Mouse (Mus musculus) forebrain, embryonic 14.5 days (tissue): ENCODE data around the gene Cela3b. TPM values are rescaled to one million over a fixed set of nuclear protein-coding genes. Genes with fewer than 3 reads are reported as not detected.
A peak's percentile ranks its signal among the peaks of the same experiment; 100 is the strongest.

Experiments
- ATAC-seq: fragments of 200-750 bp; cut with Nextera tagmentation; 2 replicates; pipeline ENCODE4 v1.8.0; 2017; ENCODE audit warnings: mild to moderate bottlenecking, moderate library complexity
- DNase-seq: peaks from one replicate; pipeline ENCODE4 v3.0.0-alpha.2; 2015; ENCODE audit warnings: low spot score
- H3K27ac ChIP-seq: fragments of 300-500 bp; sonication (generic); 2 replicates; pipeline ENCODE4 v1.5.1; 2014; ENCODE audit warnings: low read depth, mild to moderate bottlenecking, control low read depth, low read length, moderate library complexity
- H3K27me3 ChIP-seq: fragments of 300-500 bp; sonication (generic); replicated peaks from 2 replicates; pipeline ENCODE4 v1.6.1; 2014; ENCODE audit warnings: low read length, control low read depth, mixed read lengths; ENCODE audit not compliant: control insufficient read depth, insufficient read depth
- H3K36me3 ChIP-seq: fragments of 300-500 bp; sonication (generic); 2 replicates; pipeline ENCODE4 v1.6.1; 2014; ENCODE audit warnings: low read length, control low read depth; ENCODE audit not compliant: control insufficient read depth, insufficient read depth
- H3K4me1 ChIP-seq: fragments of 300-500 bp; sonication (generic); 2 replicates; pipeline ENCODE4 v1.6.1; 2014; ENCODE audit warnings: antibody characterized with exemption, low read length, control low read depth; ENCODE audit not compliant: control insufficient read depth, insufficient read depth
- H3K4me2 ChIP-seq: fragments of 300-500 bp; sonication (generic); 2 replicates; pipeline ENCODE4 v1.6.1; 2014; ENCODE audit warnings: mild to moderate bottlenecking, control low read depth, low read length
- H3K4me3 ChIP-seq: fragments of 300-500 bp; sonication (generic); 2 replicates; pipeline ENCODE4 v1.5.1; 2014; ENCODE audit warnings: low read depth, low read length, control low read depth
- H3K9ac ChIP-seq: fragments of 300-500 bp; sonication (generic); 2 replicates; pipeline ENCODE4 v1.6.1; 2014; ENCODE audit warnings: mild to moderate bottlenecking, low read length, control low read depth, moderate library complexity
- H3K9me3 ChIP-seq: fragments of 300-500 bp; sonication (generic); replicated peaks from 2 replicates; pipeline ENCODE4 v1.6.1; 2016; ENCODE audit warnings: low read length, control low read depth, mixed read lengths; ENCODE audit not compliant: control insufficient read depth
- WGBS: fragments of 180-500 bp; shearing (Covaris S2); extraction: QIAGEN DNeasy Blood & Tissue Kit; methylation state at CpG from one replicate; pipeline ENCODE4 v1.1.7; 2014; 5-methylcytosine and 5-hydroxymethylcytosine counted together
- polyA plus RNA-seq: library from polyadenylated mRNA; unstranded; fragments of >200 nt; fragmentation: Nextera tagmentation; extraction: Ambion mirVana; gene quantifications from 2 replicates; pipeline ENCODE4 v1.2.1, GENCODE M21; 2014

The Cela3b gene
- polyA plus RNA-seq, 1 experiment from 2014 or later: not detected

- no peaks in the 10 kb centered on the region for H3K9me3 ChIP-seq
- ATAC-seq (no peak), DNase-seq (peak; percentile 16)
- no peak overlapping the region for H3K27ac ChIP-seq
- no peaks in the 10 kb centered on the region for H3K36me3 ChIP-seq
- peak overlapping the region; percentile 95 for H3K4me2 ChIP-seq
- peaks cover 8% of the 10 kb centered on the region for H3K4me1 ChIP-seq
- H3K4me3 ChIP-seq: peak overlapping the region; percentile 90
- WGBS: 43% methylated on average over 6 of the region's 6 CpGs
- no peaks in the 10 kb centered on the region for H3K27me3 ChIP-seq
- peak overlapping the region; percentile 88 for H3K9ac ChIP-seq
Measured at GRCm38 (mm10) chr4:137388983-137389382, 41.4 kb downstream of the Cela3b start.

GRCm38 (mm10) chr4:137388059-137388794, 42.1 kb downstream of the Cela3b start:
- H3K9ac ChIP-seq: peak overlapping the region; percentile 88
- H3K4me1 ChIP-seq: peaks cover 8% of the 10 kb centered on the region
- peak overlapping the region; percentile 82 for H3K27ac ChIP-seq
- 1% methylated on average over 46 of the region's 46 CpGs for WGBS
- H3K4me3 ChIP-seq: peak overlapping the region; percentile 90
- H3K9me3 ChIP-seq: no peaks in the 10 kb centered on the region
- ATAC-seq: peak; percentile 97
- peak; percentile 96 for DNase-seq
- no peaks in the 10 kb centered on the region for H3K27me3 ChIP-seq
- peak overlapping the region; percentile 95 for H3K4me2 ChIP-seq
- no peaks in the 10 kb centered on the region for H3K36me3 ChIP-seq

- H3K4me1 ChIP-seq: peaks cover 8% of the 10 kb centered on the region
- DNase-seq (no peak), ATAC-seq (no peak)
- peak overlapping the region; percentile 82 for H3K27ac ChIP-seq
- H3K9me3 ChIP-seq: no peaks in the 10 kb centered on the region
- H3K36me3 ChIP-seq: no peaks in the 10 kb centered on the region
- WGBS: under 1% methylated on average over 20 of the region's 20 CpGs
- peak overlapping the region; percentile 88 for H3K9ac ChIP-seq
- no peaks in the 10 kb centered on the region for H3K27me3 ChIP-seq
- peak overlapping the region; percentile 90 for H3K4me3 ChIP-seq
- peak overlapping the region; percentile 95 for H3K4me2 ChIP-seq
Measured at GRCm38 (mm10) chr4:137387482-137388058, 42.8 kb downstream of the Cela3b start.

- DNase-seq (no peak), ATAC-seq (no peak)
- Histone ChIP-seq H3K9ac (no peak overlapping the region), H3K4me3 (no peak overlapping the region), H3K4me2 (no peak overlapping the region), H3K27ac (no peak overlapping the region), H3K27me3 (no peaks in the 10 kb centered on the region), H3K36me3 (no peaks in the 10 kb centered on the region), H3K4me1 (no peaks in the 10 kb centered on the region), H3K9me3 (no peaks in the 10 kb centered on the region)
- 41% methylated on average over 14 of the region's 16 CpGs for WGBS
Measured at GRCm38 (mm10) chr4:137380702-137381605, 49.4 kb downstream of the Cela3b start.

GRCm38 (mm10) chr4:137379713-137380255, 50.6 kb downstream of the Cela3b start:
- H3K27ac ChIP-seq: no peak overlapping the region
- WGBS: 86% methylated on average over 10 of the region's 10 CpGs
- no peak overlapping the region for H3K9ac ChIP-seq
- H3K27me3 ChIP-seq: no peaks in the 10 kb centered on the region
- DNase-seq (no peak), ATAC-seq (no peak)
- no peak overlapping the region for H3K4me3 ChIP-seq
- no peaks in the 10 kb centered on the region for H3K9me3 ChIP-seq
- no peaks in the 10 kb centered on the region for H3K4me1 ChIP-seq
- H3K4me2 ChIP-seq: no peak overlapping the region
- no peaks in the 10 kb centered on the region for H3K36me3 ChIP-seq

GRCm38 (mm10) chr4:137379085-137379484, 51.3 kb downstream of the Cela3b start:
- no peak overlapping the region for H3K27ac ChIP-seq
- no peak for ATAC-seq
- H3K27me3 ChIP-seq: no peaks in the 10 kb centered on the region
- no peak for DNase-seq
- H3K36me3 ChIP-seq: no peaks in the 10 kb centered on the region
- no peak overlapping the region for H3K4me3 ChIP-seq
- H3K4me1 ChIP-seq: no peaks in the 10 kb centered on the region
- no peaks in the 10 kb centered on the region for H3K9me3 ChIP-seq
- no peak overlapping the region for H3K4me2 ChIP-seq
- 79% methylated on average over 3 of the region's 3 CpGs for WGBS
- no peak overlapping the region for H3K9ac ChIP-seq

GRCm38 (mm10) chr4:137377526-137378304, 52.6 kb downstream of the Cela3b start:
- Histone ChIP-seq H3K4me3 (no peak overlapping the region), H3K9ac (no peak overlapping the region)
- no peak for DNase-seq

GRCm38 (mm10) chr4:137376778-137377177, 53.6 kb downstream of the Cela3b start:
- ATAC-seq (no peak), DNase-seq (no peak)
- H3K4me2 ChIP-seq: no peak overlapping the region
- H3K4me1 ChIP-seq: no peaks in the 10 kb centered on the region
- H3K27me3 ChIP-seq: no peaks in the 10 kb centered on the region
- H3K4me3 ChIP-seq: no peak overlapping the region
- H3K36me3 ChIP-seq: no peaks in the 10 kb centered on the region
- 62% methylated on average over 2 of the region's 2 CpGs for WGBS
- no peak overlapping the region for H3K27ac ChIP-seq
- H3K9me3 ChIP-seq: no peaks in the 10 kb centered on the region
- no peak overlapping the region for H3K9ac ChIP-seq

More at GRCm38 (mm10) chr4:137377526-137378304, 52.6 kb downstream of the Cela3b start:
- Histone ChIP-seq H3K4me2 (no peak overlapping the region), H3K36me3 (no peaks in the 10 kb centered on the region), H3K27me3 (no peaks in the 10 kb centered on the region), H3K27ac (no peak overlapping the region), H3K4me1 (no peaks in the 10 kb centered on the region), H3K9me3 (no peaks in the 10 kb centered on the region)
- ATAC-seq: no peak
- WGBS: 82% methylated on average over 4 of the region's 4 CpGs
